Mouse (Mus musculus): ENCODE measurements around the gene Cmc1. TPM values are rescaled to one million over a fixed set of nuclear protein-coding genes. Genes with fewer than 3 reads are reported as not detected.
"Not testable (repeated sequence)": the region's sequence is repeated elsewhere in the genome, so short reads cannot be mapped to it uniquely, and the experiment has no call there.

Cmc1 gene
- polyA plus RNA-seq, 1 experiment from 2014 or later: 30.2 TPM

- Histone ChIP-seq H3K27me3 (ENCODE audit: insufficient read depth, poor library complexity, severe bottlenecking) (no peaks in the 10 kb centered on the region), H3K4me3 (no peak overlapping the region), H3K36me3 (no peaks in the 10 kb centered on the region), H3K9me3 (no peaks in the 10 kb centered on the region), H3K27ac (no peak overlapping the region), H3K4me1 (no peaks in the 10 kb centered on the region)
- DNase-seq (ENCODE audit: low spot score): no peak
- 46% methylated on average over 5 of the region's 5 CpGs for WGBS
Measured at GRCm38 (mm10) chr9:118168544-118168943, 18.6 kb upstream of the Cmc1 start.

DNA sequence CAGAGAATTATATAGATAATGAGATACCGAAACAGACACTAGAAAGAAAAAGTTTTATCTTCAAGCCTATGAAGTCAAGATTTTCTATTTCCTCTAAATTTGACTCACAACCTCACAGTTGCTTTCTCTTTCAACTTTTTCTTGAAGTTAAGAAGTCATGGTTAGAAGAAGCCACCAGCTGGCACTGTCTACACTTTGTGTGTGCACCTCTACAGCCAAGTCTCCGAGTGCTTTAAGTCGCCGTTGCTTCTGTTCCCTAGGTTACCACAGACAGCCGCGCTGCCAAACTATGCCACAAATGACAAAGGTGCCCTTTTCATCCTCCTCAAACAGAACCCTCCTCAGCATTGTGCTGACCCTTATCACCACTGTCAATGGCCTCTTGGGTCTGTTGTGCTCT is 17.6 kb upstream of the Cmc1 start:
- H3K27me3 ChIP-seq (ENCODE audit: insufficient read depth, poor library complexity, severe bottlenecking): no peaks in the 10 kb centered on the region
- DNase-seq (ENCODE audit: low spot score): peak; percentile 59
- no peaks in the 10 kb centered on the region for H3K36me3 ChIP-seq
- no peaks in the 10 kb centered on the region for H3K9me3 ChIP-seq
- H3K4me1 ChIP-seq: no peaks in the 10 kb centered on the region
- no peak overlapping the region for H3K27ac ChIP-seq
- no peak overlapping the region for H3K4me3 ChIP-seq
- WGBS: 89% methylated on average over 6 of the region's 6 CpGs

DNA sequence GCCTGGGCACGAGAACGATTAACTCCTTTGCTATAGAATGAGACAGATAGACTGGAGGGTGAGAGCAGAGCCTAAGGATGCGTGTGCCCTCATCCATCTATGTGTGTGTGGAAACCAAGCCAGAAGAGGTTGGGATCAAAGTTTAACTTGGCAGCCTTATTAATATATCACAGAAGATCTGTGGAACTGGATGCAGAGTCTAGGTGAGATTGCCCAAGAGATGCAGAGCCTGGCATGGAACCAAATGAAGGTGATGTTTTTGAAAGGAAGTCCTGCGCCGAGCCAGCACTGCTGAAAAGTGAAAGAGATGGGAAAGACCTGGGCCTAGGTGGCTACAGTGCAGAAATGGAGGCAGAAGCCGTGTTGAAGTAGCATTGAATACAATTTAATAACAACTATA is 11.6 kb upstream of the Cmc1 start:
- no peak overlapping the region for H3K4me3 ChIP-seq
- whole genome bisulfite sequencing: 85% methylated on average over 6 of the region's 6 CpGs
- peak; percentile 33 for DNase-seq (ENCODE audit: low spot score)

DNA sequence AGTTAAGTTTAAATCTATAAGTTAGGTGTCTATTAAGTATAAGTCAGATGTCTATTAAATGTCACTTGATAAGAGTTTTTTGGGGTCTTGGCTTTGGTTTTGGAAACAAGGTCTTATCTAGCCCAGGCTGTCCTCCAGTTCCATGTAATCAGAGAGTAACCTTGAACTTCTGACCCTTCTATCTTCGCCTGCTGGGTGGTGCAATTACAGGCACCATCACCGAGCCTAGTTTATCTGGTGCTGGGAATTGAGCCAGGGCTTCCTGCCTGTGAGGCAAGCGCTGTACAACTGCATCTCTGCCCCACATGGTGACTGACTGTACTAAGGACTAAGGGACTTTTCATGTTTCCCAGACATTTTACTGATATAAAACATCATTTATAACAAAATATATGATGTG is 10.0 kb upstream of the Cmc1 start:
- peak; percentile 51 for DNase-seq (ENCODE audit: low spot score)
- Histone ChIP-seq H3K4me1 (no peaks in the 10 kb centered on the region), H3K9me3 (no peaks in the 10 kb centered on the region), H3K27ac (no peak overlapping the region), H3K27me3 (ENCODE audit: insufficient read depth, poor library complexity, severe bottlenecking) (no peaks in the 10 kb centered on the region), H3K36me3 (no peaks in the 10 kb centered on the region), H3K4me3 (no peak overlapping the region)
- 57% methylated on average over 3 of the region's 3 CpGs for WGBS

More for the DNA sequence above, 11.6 kb upstream of the Cmc1 start:
- Histone ChIP-seq H3K9me3 (no peaks in the 10 kb centered on the region), H3K27me3 (ENCODE audit: insufficient read depth, poor library complexity, severe bottlenecking) (no peaks in the 10 kb centered on the region), H3K27ac (no peak overlapping the region), H3K4me1 (no peaks in the 10 kb centered on the region), H3K36me3 (no peaks in the 10 kb centered on the region)

DNA sequence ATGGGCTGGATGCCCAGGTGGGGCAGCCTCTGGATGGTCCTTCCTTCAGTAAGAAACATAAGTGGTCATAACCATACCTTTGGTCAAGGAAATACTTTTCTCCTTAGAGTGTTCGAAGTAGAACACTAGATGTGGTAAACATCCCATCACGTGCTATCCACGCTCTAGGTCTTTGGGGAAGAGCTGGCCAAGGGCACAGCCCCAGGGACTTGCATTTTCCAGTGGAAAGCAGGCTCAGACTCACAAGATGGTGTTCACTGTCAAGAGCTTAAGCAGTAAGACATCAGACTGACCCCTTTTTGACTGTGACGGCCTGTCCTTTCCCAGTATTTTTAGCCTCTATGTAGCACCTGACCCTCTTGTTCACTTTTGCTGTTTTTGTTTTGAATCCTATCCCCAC is 8.2 kb upstream of the Cmc1 start:
- no peaks in the 10 kb centered on the region for H3K4me1 ChIP-seq
- H3K9me3 ChIP-seq: no peaks in the 10 kb centered on the region
- H3K27me3 ChIP-seq (ENCODE audit: insufficient read depth, poor library complexity, severe bottlenecking): no peaks in the 10 kb centered on the region
- H3K36me3 ChIP-seq: no peaks in the 10 kb centered on the region
- WGBS: 87% methylated on average over 4 of the region's 4 CpGs
- H3K4me3 ChIP-seq: no peak overlapping the region
- peak; percentile 63 for DNase-seq (ENCODE audit: low spot score)
- no peak overlapping the region for H3K27ac ChIP-seq

GRCm38 (mm10) chr9:118157234-118157633 is 7.3 kb upstream of the Cmc1 start:
- Histone ChIP-seq H3K27me3 (ENCODE audit: insufficient read depth, poor library complexity, severe bottlenecking) (no peaks in the 10 kb centered on the region), H3K4me3 (no peak overlapping the region), H3K9me3 (no peaks in the 10 kb centered on the region), H3K36me3 (no peaks in the 10 kb centered on the region), H3K4me1 (no peaks in the 10 kb centered on the region), H3K27ac (no peak overlapping the region)
- DNase-seq (ENCODE audit: low spot score): peak; percentile 10
- 84% methylated on average over 3 of the region's 3 CpGs for WGBS

GRCm38 (mm10) chr9:118154666-118155065 is 4.7 kb upstream of the Cmc1 start:
- no peaks in the 10 kb centered on the region for H3K36me3 ChIP-seq
- H3K27ac ChIP-seq: no peak overlapping the region
- WGBS: 84% methylated on average over 5 of the region's 5 CpGs
- H3K27me3 ChIP-seq (ENCODE audit: insufficient read depth, poor library complexity, severe bottlenecking): no peaks in the 10 kb centered on the region
- H3K9me3 ChIP-seq: no peaks in the 10 kb centered on the region
- DNase-seq (ENCODE audit: low spot score): peak; percentile 67
- peaks cover 9% of the 10 kb centered on the region for H3K4me1 ChIP-seq
- no peak overlapping the region for H3K4me3 ChIP-seq

DNA sequence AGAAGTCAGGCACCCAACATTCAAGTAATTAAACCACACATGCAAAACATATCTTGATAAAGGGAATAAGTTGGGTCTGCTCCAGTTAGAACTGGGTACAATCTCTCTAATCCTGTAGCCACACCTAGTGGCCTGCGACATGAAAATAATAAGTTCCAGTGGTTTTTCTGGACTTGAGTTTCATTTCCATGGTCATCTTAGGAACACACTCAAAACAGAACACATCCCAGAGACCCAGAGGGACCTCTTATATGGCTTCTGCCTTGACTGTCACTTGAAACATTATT is 1.2 kb upstream of the Cmc1 start:
- H3K9me3 ChIP-seq: no peaks in the 10 kb centered on the region
- no peak for DNase-seq (ENCODE audit: low spot score)
- H3K4me3 ChIP-seq: no peak overlapping the region
- no peak overlapping the region for H3K27ac ChIP-seq
- H3K36me3 ChIP-seq: no peaks in the 10 kb centered on the region
- peaks cover 12% of the 10 kb centered on the region for H3K4me1 ChIP-seq
- 94% methylated on average over 1 of the region's 1 CpGs for WGBS
- H3K27me3 ChIP-seq (ENCODE audit: insufficient read depth, poor library complexity, severe bottlenecking): no peaks in the 10 kb centered on the region

- DNase-seq (ENCODE audit: low spot score): peak; percentile 74
Measured at GRCm38 (mm10) chr9:118150429-118151220, 648 bp upstream of the Cmc1 start.

GRCm38 (mm10) chr9:118140356-118140755 is 9.6 kb downstream of the Cmc1 start:
- not testable (repeated sequence) for H3K27ac ChIP-seq; H3K4me1 ChIP-seq; H3K4me3 ChIP-seq; H3K9me3 ChIP-seq; DNase-seq (ENCODE audit: low spot score); H3K27me3 ChIP-seq (ENCODE audit: insufficient read depth, poor library complexity, severe bottlenecking)
- WGBS: 78% methylated on average over 3 of the region's 3 CpGs
- peaks cover 19% of the 10 kb centered on the region for H3K36me3 ChIP-seq

More at GRCm38 (mm10) chr9:118150429-118151220, 648 bp upstream of the Cmc1 start:
- no peaks in the 10 kb centered on the region for H3K9me3 ChIP-seq
- peak overlapping the region; percentile 91 for H3K27ac ChIP-seq
- H3K27me3 ChIP-seq (ENCODE audit: insufficient read depth, poor library complexity, severe bottlenecking): no peaks in the 10 kb centered on the region
- H3K4me3 ChIP-seq: peak overlapping the region; percentile 75
- 79% methylated on average over 20 of the region's 20 CpGs for WGBS
- H3K36me3 ChIP-seq: no peaks in the 10 kb centered on the region
- peaks cover 12% of the 10 kb centered on the region for H3K4me1 ChIP-seq

GRCm38 (mm10) chr9:118110360-118110710 is 39.6 kb downstream of the Cmc1 start:
- Histone ChIP-seq H3K27ac (no peak overlapping the region), H3K9me3 (no peaks in the 10 kb centered on the region), H3K36me3 (0 out of 2 replicates have a peak, but pooled peaks cover 3% of the 10 kb centered on the region), H3K4me1 (no peaks in the 10 kb centered on the region), H3K27me3 (ENCODE audit: insufficient read depth, poor library complexity, severe bottlenecking) (no peaks in the 10 kb centered on the region), H3K4me3 (no peak overlapping the region)
- no peak for DNase-seq (ENCODE audit: low spot score)
- 86% methylated on average over 2 of the region's 2 CpGs for WGBS

GRCm38 (mm10) chr9:118109697-118110359 is 40.1 kb downstream of the Cmc1 start:
- no peak overlapping the region for H3K4me3 ChIP-seq
- H3K4me1 ChIP-seq: no peaks in the 10 kb centered on the region
- 0 out of 2 replicates have a peak, but pooled peaks cover 3% of the 10 kb centered on the region for H3K36me3 ChIP-seq
- H3K27me3 ChIP-seq (ENCODE audit: insufficient read depth, poor library complexity, severe bottlenecking): no peaks in the 10 kb centered on the region
- no peaks in the 10 kb centered on the region for H3K9me3 ChIP-seq
- 87% methylated on average over 7 of the region's 7 CpGs for WGBS
- H3K27ac ChIP-seq: no peak overlapping the region
- DNase-seq (ENCODE audit: low spot score): no peak

- Histone ChIP-seq H3K27ac (no peak overlapping the region), H3K4me1 (no peaks in the 10 kb centered on the region), H3K9me3 (no peaks in the 10 kb centered on the region), H3K4me3 (no peak overlapping the region), H3K36me3 (no peaks in the 10 kb centered on the region), H3K27me3 (ENCODE audit: insufficient read depth, poor library complexity, severe bottlenecking) (no peaks in the 10 kb centered on the region)
- DNase-seq (ENCODE audit: low spot score): no peak
- 71% methylated on average over 4 of the region's 4 CpGs for WGBS
Measured at GRCm38 (mm10) chr9:118108527-118109011, 41.4 kb downstream of the Cmc1 start.
